Mouse (Mus musculus): ENCODE measurements around the gene Cirbp.

The Cirbp gene

DNA sequence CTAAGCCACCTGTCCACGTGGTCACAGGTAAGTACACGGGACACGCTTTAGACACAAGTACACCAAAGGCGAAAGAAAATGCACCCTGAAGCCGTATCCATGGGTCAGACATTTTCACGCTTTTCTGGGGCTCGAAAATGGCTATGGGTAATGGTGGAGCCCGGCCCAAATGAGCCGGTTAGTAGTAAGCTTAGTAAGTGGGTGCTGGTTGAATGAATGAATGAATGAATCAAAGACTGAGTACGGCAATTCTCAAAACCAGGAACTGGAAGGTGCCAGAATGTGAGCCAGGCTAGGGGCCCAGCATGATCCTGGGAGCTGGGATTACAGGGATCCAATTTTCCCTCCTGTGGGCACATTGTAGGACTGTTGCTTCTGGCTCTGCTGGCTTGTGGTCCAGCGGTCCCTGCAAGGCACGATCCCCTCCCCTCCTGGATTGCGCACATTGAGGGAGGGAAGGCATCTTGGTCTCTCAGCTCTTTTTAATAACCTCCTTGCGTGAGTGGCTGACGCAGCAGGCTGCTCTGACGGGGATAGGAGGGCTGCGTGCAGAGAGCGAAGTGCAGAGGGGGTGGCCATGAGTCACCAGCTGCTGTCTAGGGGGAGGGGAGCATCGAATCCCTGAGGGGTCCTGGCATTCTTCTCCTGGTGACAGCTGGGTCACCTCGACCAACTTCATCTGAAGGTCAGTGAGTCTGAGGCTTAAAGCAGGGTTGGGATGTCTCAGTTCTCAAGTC is at the start of gene Cirbp:
TSS of gene Cirbp (plus strand) at position 594 of the 737 bp plus-strand sequence.
- DNase-seq (ENCODE audit: low read depth, low spot score), result peak; percentile 63

DNA sequence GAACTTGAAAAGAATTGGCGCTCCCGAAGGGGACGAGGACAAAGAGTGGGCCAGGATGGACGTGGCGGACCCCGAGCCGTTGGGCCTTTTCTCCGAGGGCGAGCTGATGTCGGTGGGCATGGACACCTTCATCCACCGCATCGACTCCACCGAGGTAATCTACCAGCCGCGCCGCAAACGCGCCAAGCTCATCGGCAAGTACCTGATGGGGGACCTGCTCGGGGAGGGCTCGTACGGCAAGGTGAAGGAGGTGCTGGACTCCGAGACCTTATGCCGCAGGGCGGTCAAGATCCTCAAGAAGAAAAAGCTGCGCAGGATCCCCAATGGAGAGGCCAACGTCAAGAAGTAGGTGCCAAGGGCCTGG is 49.2 kb upstream of the Cirbp start:
- no peak for DNase-seq (ENCODE audit: low read depth, low spot score)

DNA sequence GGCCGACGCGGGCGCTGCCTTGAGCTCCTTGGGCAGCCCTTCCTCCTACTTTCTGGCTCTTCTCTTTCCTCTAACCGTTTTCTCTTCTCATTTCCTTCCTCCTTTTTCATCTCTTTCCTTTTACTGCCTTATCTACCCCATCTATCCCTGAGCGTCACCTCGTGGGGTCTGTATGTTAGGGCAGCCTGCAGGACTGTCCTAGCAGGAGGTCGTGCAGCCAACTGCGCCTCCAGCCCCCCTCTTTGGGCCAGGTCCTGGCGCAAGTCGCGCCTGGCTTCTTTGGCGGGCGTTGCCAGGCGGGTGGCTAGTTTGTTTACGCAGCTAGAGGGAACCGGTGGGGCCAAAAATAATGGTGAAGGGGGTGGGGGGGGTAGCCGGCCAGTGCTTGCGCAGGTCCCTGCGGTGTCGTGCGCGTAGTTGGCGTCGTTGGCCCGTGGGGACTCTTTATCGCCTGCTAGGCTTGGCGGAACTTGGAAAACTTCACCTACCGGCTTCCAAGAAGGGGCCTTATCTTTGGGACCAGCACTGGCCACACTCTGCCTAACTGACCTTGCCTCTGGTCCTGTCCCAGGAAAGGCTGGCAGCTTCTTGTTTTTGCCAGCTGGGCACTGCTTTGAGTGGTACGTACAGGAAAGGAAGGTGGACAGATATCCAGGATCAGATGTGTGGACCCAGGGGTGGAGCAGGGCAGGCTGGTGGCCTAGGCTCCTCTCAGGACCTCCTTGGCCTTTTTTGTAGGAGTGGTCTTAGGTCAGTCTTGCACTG is 48.7 kb upstream of the Cirbp start:
- DNase-seq (ENCODE audit: low read depth, low spot score), result peak; percentile 34

DNA sequence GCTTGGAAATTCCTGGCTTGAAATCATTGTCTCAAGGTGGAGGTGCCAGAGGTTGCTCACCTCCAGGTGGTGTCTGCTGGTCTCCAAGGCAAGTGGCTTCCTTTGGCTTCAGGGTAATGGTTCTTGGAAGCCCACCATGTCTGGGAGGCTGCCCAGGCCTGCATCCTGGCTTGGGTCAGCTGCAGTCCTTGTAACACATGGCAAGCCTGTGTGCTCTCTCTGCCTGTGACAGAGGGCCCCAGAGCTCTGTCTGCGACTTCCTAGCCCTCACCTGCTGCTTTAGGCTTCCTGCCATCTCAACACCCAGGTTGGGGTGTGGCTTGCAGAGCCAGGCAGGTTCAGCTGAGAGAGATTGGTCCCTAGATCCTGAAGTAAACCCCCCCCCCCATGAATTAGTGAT is 48.0 kb upstream of the Cirbp start:
- DNase-seq (ENCODE audit: low read depth, low spot score), result no peak

DNA sequence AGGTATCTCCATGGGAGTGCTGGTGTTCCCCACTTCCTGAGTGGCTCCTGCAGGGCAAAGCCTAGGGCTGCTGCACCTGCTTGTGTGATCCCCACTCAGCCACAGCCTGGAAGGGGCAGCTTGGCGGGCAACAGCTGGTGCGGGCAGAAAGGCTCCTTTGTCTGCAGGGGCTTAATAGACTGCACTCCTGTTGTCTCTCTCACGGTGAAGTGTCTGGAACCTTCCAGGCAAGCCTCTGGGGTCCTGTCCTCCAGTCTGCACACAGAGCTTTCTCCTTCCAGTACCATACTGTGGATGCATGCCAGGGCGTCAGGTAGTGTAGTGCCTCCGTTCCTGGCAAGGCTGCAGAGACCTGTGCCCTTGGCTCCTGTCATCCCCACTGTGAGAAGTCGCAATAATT is 47.2 kb upstream of the Cirbp start:
- no peak for DNase-seq (ENCODE audit: low read depth, low spot score)

DNA sequence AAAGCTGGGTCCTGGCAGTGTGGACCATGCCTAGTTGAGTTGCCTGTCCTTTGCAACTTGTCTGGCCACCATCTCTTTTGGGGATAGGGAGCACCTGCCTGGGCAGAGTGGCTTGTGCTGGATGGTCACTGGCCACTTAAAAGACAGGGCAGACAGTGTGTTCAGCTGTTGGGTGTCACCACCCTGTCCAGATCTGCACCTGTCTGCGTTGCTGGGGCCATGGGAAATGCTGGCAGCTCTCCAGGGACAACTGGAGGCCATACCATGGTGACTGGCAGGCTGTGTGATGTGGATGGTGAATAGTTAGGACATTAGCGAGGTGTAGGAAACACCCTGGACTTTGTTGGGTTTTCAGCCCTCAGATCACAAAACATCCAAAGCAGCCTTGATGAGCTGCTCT is 45.6 kb upstream of the Cirbp start:
- DNase-seq (ENCODE audit: low read depth, low spot score), result no peak

DNA sequence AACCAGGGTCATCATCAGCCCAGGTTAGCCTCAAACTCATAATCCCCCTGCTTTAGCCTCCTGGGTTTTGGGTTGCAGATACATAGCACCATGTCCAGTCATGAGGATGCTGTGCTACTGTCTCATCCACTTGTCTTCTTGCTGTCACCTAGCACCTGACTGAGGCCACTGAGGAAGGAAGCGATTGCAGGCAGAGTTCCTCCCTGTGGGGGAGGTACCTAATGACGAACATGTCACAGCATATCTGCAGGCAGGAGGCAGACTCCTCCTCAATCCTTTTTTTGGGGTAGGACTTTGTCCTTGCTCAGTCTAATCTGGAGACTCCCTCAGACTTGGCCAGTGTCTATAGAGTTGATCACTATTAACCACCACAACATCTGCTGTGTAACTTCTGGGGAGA is 44.1 kb upstream of the Cirbp start:
- DNase-seq (ENCODE audit: low read depth, low spot score), result no peak

DNA sequence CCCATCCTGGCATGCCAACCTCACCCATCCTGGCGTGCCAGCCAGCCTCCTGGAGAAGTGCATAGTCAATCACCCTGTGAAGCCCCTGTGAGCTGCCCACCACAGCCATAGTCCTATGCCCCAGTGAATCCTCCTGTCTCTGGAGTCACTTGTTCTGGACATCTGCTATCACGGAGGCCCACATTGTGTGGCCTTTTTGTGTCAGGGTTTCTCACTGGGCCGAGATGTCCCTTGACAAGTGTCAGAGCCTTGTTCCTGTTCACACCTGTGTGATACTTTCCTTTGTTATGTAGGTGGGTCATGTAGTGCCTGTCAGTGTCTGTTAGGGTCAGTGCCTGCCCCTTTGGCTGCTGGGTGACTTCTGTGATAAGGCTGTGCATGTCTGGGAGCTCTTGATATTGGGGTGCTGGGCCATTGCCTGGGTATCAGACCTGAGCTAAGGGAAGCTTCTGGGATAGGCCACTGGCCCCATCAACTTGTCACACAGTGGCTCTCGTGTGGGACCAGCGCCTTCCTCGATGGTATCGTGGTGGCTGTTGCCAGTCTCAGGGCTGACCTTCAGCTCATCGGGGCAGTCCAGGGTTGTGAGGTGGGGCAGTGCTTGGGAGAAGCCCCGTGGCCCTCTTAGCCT is 41.7 kb upstream of the Cirbp start:
- no peak for DNase-seq (ENCODE audit: low read depth, low spot score)

DNA sequence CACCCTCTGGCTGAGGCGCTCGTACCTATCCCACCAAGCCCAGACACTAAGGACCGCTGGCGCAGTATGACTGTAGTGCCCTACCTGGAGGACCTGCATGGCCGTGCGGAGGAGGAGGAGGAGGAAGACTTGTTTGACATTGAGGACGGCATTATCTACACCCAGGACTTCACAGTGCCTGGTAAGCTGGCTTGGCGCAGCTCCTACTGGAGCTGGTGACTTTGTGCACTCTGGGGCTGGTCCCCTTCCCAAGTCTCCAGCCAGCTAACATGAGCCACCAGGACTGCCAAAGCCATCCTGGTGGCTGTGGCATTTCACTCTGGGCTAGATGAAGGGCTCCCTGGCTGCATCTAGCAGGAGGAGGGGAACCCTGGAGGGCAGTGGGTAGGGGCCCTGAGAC is 37.9 kb upstream of the Cirbp start:
- no peak for DNase-seq (ENCODE audit: low read depth, low spot score)

DNA sequence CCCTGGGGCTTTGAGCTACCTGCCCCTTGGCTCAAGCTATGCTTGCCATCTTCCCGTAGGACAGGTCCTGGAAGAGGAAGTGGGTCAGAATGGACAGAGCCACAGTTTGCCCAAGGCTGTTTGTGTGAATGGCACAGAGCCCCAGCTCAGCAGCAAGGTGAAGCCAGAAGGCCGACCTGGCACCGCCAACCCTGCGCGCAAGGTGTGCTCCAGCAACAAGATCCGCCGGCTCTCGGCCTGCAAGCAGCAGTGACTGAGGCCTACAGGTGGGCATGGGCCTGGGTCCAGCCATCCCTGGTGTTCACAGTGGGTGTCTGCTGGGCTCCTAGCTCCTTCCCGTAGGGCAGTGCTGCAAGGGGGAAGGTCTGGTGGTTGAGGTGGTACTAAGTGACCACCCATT is 35.9 kb upstream of the Cirbp start:
- DNase-seq (ENCODE audit: low read depth, low spot score), result no peak

DNA sequence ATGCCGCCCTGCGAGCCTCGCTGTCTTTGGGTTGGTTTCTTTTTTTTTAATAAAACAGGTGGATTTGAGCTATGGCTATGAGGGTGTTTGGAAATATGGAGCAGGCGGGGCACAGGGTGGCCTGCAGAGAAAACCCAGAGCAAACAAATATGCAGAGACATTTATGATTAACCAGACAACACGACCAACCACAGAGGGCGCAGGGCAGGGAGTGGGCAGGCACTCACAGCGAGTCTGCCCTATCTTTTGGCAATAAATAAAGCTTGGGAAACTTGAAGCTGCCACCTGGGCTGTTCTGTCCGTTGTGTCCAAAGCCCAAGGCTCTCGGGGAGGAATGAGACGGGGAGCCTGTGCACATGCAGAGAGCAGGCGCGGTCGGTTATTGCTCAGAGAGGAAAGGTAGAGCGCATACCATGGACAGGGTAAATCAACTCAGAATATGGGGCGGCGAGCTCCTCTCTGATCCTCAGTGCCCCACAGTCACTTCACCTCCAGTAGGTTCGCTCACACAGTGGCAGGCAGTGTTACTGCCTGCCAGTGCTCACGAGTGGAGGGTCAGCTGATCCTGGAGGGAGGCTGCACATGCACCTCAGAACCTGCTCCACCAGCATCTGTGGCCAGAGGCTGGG is 35.3 kb upstream of the Cirbp start:
- no peak for DNase-seq (ENCODE audit: low read depth, low spot score)

DNA sequence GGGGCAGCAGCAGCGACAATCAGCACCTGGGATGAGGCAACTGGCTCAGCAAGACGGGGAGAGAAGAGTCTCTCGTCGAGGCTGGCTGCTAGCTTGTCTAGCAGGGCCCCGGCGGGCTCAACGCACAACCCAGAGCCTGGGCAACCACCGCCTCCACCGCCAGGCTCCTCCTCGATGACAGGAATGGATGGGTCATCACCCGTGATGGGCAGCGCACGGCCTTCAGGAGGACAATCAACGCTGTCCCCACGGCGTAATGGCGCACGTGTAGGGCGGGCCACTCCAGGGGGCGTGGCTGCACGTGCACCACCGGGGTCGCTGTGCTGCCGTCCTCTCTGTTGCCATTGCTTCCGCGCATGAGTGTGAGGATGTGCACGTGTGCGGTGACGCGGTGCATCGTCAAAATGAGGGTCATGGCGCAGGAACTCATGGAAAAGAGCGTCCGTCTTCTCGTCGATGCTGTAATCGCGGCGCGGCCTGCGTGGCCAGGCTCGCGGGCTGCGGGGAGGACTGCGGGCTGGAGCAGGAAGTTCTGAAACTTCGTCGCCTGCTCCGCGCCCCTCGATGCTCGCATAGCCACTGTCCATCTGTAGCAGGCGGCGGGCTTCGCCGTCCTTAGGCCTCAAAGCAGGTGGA is 34.4 kb upstream of the Cirbp start:
- DNase-seq (ENCODE audit: low read depth, low spot score), result no peak

DNA sequence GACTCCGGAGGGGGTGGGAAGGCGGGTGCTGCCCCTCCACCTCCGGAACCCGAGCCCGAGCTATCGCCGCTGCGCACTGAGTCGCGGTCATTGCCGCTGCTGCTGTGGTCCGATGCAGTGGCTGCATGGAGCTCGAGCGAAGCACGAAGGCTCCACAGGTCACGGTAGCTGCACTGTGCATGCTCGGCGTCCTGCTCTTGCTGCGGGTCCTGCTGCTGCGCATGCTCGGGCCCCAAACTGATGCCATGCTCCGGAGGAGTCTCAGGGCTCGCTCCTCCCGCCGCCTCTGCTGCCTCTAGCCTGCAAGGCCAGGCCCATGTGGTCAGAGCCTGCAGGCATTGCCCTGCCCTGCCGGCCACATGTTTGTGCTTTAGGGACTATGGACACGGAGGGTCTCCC is 33.8 kb upstream of the Cirbp start:
- DNase-seq (ENCODE audit: low read depth, low spot score), result no peak

DNA sequence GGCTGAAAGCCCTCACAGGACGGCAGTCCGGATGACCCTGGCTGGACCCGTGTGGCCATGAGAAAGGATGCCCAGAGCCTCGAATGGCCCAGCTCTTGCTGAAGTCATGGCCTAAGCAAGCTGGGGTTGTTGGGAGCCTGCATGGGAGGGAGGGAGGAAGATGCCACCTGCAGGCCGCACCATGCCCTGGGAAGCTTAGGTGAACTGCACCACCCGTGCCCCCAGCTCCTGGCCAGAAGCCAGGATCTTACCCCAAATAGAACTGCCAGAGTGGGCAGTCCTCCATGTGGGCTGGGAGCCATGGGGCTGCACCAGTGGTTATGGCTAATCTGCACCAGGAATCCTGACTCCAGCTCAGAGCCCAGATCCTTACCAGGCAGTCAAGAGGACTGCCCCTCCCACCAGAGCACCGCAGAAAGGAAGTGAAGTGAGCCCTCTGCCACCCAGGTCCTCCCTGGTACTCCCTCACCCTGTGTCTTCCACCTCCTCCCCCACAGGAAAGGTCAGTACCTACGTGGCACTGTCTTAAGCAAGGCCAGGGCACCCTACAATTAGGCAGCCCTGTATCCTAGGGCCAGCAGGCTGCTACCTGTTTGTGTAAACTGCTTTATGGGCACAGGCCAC is 32.4 kb upstream of the Cirbp start:
- no peak for DNase-seq (ENCODE audit: low read depth, low spot score)

DNA sequence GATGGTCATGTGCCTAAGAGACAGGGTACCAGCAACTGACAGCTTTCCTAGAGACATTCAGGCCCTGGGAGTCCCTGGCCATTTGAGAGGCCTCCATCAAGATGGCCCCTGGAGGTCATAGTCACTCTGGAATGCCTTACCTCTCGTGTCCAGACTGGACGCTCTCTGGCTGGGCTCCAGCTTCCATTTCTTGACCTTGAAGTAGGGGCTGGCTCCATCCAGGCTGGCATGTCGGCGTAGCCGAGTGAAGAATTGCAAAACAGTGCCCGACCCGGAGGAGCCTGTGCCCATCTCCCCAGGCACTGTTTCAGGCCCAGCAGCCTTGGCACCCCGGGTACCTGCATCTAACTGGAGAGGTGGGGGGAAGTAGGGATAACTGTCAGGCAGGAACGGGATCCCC is 31.4 kb upstream of the Cirbp start:
- no peak for DNase-seq (ENCODE audit: low read depth, low spot score)

DNA sequence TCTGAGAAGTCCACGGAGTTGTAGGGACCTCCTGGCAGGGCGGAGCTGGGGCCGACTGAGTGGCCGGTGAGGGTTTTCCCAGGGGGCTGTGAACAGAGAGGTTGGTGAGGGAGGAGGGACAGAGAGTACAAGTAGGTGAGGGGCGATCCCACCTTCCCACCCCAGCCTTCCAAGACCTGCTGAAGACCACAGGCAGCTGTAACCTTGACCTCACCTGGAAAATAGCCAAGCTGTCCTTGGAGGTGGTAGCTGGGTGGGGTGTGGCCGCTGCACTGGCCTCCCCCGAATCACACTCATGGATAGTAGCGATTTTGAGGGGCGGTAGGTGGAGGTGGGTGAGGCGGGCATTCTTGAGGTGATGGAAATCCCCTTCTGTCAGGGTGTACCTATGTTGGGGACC is 30.6 kb upstream of the Cirbp start:
- DNase-seq (ENCODE audit: low read depth, low spot score), result no peak

DNA sequence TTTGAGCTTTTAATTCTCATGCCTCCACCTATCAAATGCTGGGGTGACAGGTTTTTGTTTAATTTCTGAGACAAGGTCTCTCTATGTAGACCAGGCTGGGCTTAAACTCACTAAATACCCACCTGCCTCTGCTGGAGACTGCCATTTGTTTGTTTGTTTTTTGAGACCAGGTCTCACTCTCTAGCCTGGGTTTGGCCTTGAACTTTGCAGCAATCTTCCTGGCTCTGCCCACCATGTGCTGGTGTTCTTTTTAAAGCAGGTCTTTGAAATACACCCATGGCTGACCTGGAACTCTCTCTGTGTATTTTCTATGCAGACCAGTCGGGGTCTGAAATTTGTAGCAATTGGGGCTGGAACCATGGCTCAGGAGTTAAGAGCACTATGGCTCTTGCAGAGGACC is 30.1 kb upstream of the Cirbp start:
- DNase-seq (ENCODE audit: low read depth, low spot score), result no peak

DNA sequence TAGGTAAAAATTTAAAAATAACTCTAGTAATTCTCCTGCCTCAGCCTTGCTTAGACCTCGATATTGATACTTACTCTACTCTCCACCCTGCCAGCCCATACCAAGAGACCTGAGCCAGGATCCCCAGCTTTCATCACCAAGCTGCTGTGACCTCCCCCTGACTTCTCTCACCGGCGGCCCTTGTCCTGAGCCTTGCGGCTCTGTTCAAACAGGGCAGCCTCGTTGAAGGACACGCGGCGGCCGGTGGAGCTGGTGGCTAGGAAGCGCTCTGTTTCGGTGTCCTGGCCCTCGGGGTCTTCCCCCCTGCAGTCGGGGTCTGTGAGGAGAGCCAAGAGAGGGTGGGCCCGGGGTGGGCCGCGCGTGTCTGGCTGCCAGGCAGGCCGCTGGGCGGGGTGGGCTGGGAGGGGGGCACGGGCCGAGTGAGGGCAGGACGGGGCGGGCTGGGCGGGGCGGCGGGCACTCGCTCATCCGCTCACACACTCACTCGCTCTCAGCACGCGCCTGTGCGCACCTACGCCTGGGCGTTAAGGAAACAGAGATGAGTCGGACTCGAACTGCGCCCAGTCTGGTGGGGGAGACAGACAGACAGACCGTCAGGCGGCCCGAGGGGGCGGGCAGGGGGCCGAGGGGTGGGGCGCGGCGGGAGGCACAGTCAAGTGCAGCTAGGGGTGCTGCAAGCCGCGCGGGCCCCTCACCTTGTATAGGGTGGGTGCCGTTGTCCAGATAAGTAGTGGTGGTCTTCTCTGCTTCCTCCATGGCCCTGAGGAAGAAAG is 29.4 kb upstream of the Cirbp start:
- DNase-seq (ENCODE audit: low read depth, low spot score), result no peak

DNA sequence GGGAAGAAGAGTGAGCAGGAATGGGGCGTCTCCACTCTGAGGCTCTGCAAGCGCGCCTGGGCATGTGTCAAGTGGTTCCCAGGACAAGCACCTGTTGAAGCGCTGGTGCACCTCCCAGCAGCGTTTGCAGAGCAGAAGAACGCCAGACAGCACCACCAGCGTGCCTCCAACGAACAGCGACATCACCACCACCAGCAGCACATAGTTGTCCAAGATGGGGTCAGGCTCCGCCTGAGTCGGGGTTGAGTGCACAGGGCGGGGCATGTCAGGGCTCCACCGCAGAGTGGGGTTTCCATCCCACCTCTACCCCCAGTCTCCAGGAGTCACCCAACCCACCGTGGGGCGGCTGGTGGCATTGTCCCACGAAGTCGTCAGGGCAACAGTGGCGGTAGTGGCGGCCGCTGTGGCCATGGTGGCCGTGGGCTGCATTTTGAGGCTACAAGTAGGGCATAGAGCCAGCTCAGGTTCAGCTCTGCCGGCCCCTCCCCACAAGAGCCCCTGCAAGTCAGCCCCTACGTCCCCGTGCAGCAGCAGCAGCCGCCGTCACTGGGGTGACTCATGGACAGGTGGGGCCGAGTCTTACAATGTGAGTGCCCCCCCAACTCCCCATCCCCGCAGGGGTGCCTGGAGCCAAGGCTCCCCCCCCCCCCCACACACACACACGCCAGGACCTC is 28.7 kb upstream of the Cirbp start:
- DNase-seq (ENCODE audit: low read depth, low spot score), result no peak

All from 3T3-L1 (cell line).